Mouse (Mus musculus) neural tube, embryonic 13.5 days (tissue): Measurements from ENCODE around the gene Il27ra. TPM values are rescaled to one million over a fixed set of nuclear protein-coding genes. Genes with fewer than 3 reads are reported as not detected.
A peak's percentile ranks its signal among the peaks of the same experiment; 100 is the strongest.
"Not testable (repeated sequence)": the region's sequence is repeated elsewhere in the genome, so short reads cannot be mapped to it uniquely, and the experiment has no call there.

Experiments
- ATAC-seq: fragments of 200-750 bp; cut with Nextera tagmentation; 2 replicates; pipeline ENCODE4 v1.8.0; 2017; ENCODE audit warnings: low read depth, mild to moderate bottlenecking, moderate TSS enrichment, moderate library complexity
- H3K27ac ChIP-seq: fragments of 300-500 bp; sonication (generic); replicated peaks from 2 replicates; pipeline ENCODE4 v1.5.1; 2015; ENCODE audit warnings: moderate library complexity, mild to moderate bottlenecking, inconsistent platforms
- H3K27me3 ChIP-seq: fragments of 300-500 bp; sonication (generic); 2 replicates; pipeline ENCODE4 v1.6.1; 2015; ENCODE audit warnings: mild to moderate bottlenecking, inconsistent platforms
- H3K36me3 ChIP-seq: fragments of 300-500 bp; sonication (generic); 2 replicates; pipeline ENCODE4 v1.6.1; 2015; ENCODE audit warnings: mild to moderate bottlenecking, inconsistent platforms
- H3K4me1 ChIP-seq: fragments of 300-500 bp; sonication (generic); replicated peaks from 2 replicates; pipeline ENCODE4 v1.6.1; 2015; ENCODE audit warnings: inconsistent platforms
- H3K4me2 ChIP-seq: fragments of 300-500 bp; sonication (generic); 2 replicates; pipeline ENCODE4 v1.6.1; 2015; ENCODE audit warnings: inconsistent platforms, mild to moderate bottlenecking, moderate library complexity
- H3K4me3 ChIP-seq: fragments of 300-500 bp; sonication (generic); 2 replicates; pipeline ENCODE4 v1.5.1; 2015; ENCODE audit warnings: mild to moderate bottlenecking, inconsistent platforms
- H3K9ac ChIP-seq: fragments of 300-500 bp; sonication (generic); 2 replicates; pipeline ENCODE4 v1.6.1; 2015; ENCODE audit warnings: moderate library complexity, mild to moderate bottlenecking, inconsistent platforms
- H3K9me3 ChIP-seq: fragments of 300-500 bp; sonication (generic); 2 replicates; pipeline ENCODE4 v1.6.1; 2016; ENCODE audit warnings: inconsistent platforms
- WGBS: fragments of 180-500 bp; shearing (Covaris S2); methylation state at CpG from one replicate; pipeline ENCODE4 v1.1.7; 2015; 5-methylcytosine and 5-hydroxymethylcytosine counted together
- polyA plus RNA-seq: library from polyadenylated mRNA; unstranded; fragments of >200 nt; fragmentation: Nextera tagmentation; extraction: Ambion mirVana; gene quantifications from 2 replicates; pipeline ENCODE4 v1.2.1, GENCODE M21; 2015

Il27ra gene
- polyA plus RNA-seq, 1 experiment from 2014 or later = 0.43 TPM

DNA sequence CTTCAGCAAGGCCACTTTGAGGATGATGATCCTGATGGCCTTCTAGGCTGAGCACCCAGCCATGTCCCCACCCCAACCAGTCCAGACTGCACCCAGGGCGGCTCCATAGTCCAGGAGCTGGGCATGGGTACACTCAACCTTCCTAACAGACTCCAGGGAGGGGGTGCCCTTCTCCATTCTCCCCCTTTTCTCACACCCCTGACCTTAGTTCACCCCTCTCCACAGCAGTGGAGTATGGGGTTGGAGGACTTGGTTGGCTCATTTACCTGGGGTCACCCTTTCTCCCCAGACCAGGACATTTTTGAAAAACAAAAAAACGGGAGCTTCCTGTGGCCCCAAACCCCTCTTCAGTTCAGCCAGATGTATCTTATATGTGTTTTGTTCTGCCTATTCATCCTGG lies 42.6 kb downstream of the Il27ra start:
- peak overlapping the region; percentile 81; the same call in 1 of the 2 replicates for H3K4me2 ChIP-seq
- no peaks in the 10 kb centered on the region for H3K9me3 ChIP-seq
- H3K36me3 ChIP-seq = peaks cover 23% of the 10 kb centered on the region
- H3K4me1 ChIP-seq = peaks cover 46% of the 10 kb centered on the region
- H3K27me3 ChIP-seq = peaks cover 33% of the 10 kb centered on the region
- no peak for ATAC-seq
- no peak overlapping the region for H3K27ac ChIP-seq
- H3K9ac ChIP-seq = no peak overlapping the region
- no peak overlapping the region for H3K4me3 ChIP-seq
- 94% methylated on average over 2 of the region's 2 CpGs for WGBS

DNA sequence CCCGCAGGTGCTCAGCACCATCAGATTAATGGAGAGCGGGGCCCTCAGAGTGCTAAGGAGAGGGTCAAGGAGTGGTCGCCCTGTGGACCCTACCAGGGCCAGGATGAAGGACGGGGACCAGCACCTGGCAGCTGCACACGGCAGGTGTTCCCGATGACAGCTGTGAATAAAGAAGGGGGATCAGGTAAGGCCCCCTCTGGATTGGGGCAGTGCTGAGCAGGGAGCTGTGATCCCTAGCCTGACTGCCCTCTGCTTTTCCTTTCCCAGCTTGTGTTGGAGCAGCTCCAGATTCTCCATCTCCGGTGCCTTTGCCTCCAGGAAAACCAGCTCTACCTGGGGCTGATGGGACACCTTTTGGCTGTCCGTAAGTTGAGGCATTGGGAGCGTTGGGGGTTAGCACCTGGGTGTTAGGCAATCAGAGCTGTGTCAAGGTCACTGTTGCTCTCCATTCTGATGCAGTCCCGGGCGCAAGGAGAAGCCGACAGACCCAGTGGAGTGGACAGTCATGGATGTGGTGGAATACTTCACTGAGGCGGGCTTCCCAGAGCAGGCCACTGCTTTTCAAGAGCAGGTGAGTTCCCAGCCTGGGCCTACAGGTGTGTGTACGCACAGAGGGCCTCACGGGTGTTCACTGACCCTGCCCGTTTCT lies 43.2 kb downstream of the Il27ra start:
- no peak for ATAC-seq
- H3K4me1 ChIP-seq = peaks cover 43% of the 10 kb centered on the region
- H3K4me3 ChIP-seq = peak overlapping the region; percentile 79
- H3K9ac ChIP-seq = peak overlapping the region; percentile 85
- peaks cover 33% of the 10 kb centered on the region for H3K27me3 ChIP-seq
- 72% methylated on average over 16 of the region's 16 CpGs for WGBS
- no peak overlapping the region for H3K27ac ChIP-seq
- peak overlapping the region; percentile 81 for H3K4me2 ChIP-seq
- H3K9me3 ChIP-seq = no peaks in the 10 kb centered on the region
- peaks cover 30% of the 10 kb centered on the region for H3K36me3 ChIP-seq

DNA sequence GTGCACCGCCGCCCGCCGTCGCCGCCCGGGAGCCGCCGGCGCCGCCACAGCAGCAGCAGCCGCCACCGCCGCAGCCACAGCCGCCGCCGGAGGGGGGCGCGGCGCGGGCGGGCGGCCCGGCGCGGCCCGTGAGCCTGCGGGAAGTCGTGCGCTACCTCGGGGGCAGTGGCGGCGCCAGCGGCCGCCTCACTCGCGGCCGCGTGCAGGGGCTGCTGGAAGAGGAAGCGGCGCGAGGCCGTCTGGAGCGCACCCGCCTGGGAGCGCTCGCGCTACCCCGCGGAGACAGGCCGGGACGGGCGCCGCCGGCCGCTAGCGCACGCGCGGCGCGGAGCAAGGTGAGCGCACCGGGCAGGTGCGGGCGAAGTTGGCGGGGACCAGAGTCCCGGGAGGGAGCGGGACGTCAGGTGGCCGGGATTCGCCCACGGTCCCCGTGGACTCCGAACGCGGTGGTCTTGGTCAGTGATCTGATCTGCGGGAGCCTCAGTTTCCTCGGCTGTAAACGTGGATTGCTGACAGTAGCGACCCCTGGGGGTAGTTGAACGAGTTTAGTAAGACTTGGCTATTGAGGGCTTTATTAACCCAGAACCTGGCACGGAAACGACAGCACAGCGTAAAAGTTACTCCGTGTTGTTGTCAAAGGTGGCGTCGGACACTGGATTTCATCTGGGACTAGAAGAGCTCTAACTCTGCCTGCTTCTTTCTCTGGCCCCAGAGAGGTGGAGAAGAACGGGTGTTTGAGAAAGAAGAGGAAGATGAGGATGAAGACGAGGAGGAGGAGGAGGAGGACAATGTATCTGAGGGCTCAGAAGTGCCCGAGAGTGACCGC lies 43.9 kb downstream of the Il27ra start:
- ATAC-seq = peak; percentile 16; the same call in 1 of the 2 replicates
- peak overlapping the region; percentile 81 for H3K4me2 ChIP-seq
- H3K9ac ChIP-seq = peak overlapping the region; percentile 85
- H3K4me1 ChIP-seq = peaks cover 38% of the 10 kb centered on the region
- H3K27ac ChIP-seq = peak overlapping the region; percentile 92
- peak overlapping the region; percentile 79 for H3K4me3 ChIP-seq
- WGBS = under 1% methylated on average over 76 of the region's 92 CpGs
- H3K9me3 ChIP-seq = no peaks in the 10 kb centered on the region
- peaks cover 33% of the 10 kb centered on the region for H3K27me3 ChIP-seq
- H3K36me3 ChIP-seq = peaks cover 35% of the 10 kb centered on the region

DNA sequence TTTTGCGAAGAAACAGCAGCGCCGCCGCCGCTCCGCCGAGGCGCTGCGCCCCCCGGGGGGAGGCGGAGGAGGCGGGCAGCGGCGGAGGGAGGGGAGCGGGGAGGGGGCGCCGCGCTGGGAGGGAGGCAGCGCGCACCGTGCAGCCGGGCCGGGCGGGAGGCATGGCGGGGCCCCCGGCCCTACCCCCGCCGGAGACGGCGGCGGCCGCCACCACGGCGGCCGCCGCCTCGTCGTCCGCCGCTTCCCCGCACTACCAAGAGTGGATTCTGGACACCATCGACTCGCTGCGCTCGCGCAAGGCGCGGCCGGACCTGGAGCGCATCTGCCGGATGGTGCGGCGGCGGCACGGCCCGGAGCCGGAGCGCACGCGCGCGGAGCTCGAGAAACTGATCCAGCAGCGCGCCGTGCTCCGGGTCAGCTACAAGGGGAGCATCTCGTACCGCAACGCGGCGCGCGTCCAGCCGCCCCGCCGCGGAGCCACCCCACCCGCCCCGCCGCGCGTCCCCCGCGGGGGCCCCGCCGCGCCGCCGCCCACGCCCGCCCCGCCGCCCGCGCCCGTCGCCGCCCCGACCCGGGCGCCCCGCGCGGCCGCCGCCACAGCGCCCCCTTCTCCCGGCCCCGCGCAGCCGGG lies 44.8 kb downstream of the Il27ra start, which contains the start of gene Samd1:
TSS of gene Samd1 (plus strand) at position 162 of the 631 bp plus-strand sequence.
- peaks cover 33% of the 10 kb centered on the region for H3K4me1 ChIP-seq
- H3K27ac ChIP-seq = peak within 1 kb of the TSS; percentile 97
- peaks cover 36% of the 10 kb centered on the region for H3K36me3 ChIP-seq
- no peaks in the 10 kb centered on the region for H3K9me3 ChIP-seq
- H3K4me2 ChIP-seq = peak within 1 kb of the TSS; percentile 81
- peak within 1 kb of the TSS; percentile 91 for H3K9ac ChIP-seq
- H3K4me3 ChIP-seq = peak within 1 kb of the TSS; percentile 79
- peak; percentile 12; the same call in 1 of the 2 replicates for ATAC-seq
- 2% methylated on average over 49 of the region's 112 CpGs for WGBS
- H3K27me3 ChIP-seq = peaks cover 29% of the 10 kb centered on the region

DNA sequence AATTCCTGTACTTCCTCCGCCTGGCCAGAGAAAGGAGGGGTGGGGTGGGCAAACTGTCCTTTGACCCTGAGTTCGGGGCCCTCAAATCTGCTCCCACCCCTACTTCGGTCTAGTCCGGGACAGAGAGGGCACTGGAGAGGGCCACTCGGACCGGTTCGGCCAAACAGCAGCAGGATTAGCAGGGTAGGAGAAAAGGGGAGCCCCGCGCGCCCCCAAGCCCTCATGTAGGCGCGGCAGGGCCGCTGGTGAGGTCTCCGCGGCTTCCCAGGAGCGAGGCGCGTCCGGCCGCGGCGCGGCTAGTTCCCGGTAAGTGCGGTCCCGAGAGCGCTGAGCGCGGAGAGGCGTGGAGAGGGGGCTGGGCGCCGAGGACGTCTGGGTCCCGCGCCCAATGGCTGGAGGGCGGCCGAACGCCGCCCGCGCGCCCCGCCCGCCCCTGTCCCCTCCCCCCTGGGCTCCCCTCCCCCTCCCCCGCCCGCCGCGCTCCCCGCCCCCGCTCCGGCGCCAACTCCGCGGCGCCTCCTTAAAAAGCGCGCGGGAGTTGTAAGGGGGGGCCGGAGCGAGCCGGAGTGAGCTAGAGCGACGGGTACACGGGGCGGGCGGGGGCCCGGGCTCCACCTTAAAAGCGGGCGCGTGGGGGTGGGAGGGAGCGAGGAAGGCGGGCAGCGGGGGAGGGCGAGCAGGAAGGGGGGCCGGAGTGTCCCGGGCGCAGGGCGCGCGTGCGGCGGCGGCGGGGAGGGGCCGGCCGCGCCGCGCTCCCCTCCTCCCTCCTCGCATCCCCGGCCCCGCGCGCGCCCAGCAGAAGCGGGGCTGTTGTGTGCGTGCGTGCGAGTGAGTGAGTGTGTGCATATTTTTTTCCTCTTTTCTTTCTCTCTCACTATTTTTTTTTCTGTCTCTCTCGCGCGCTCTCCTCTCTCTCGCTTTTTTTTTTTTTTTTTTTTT lies 45.6 kb downstream of the Il27ra start:
- Histone ChIP-seq H3K36me3 (peaks cover 43% of the 10 kb centered on the region), H3K9ac (peak overlapping the region; percentile 91), H3K27ac (peak overlapping the region; percentile 97), H3K4me1 (peaks cover 33% of the 10 kb centered on the region), H3K4me3 (peak overlapping the region; percentile 79), H3K27me3 (peaks cover 23% of the 10 kb centered on the region), H3K9me3 (no peaks in the 10 kb centered on the region), H3K4me2 (peak overlapping the region; percentile 74)
- peak; percentile 69 for ATAC-seq
- under 1% methylated on average over 77 of the region's 103 CpGs for WGBS

DNA sequence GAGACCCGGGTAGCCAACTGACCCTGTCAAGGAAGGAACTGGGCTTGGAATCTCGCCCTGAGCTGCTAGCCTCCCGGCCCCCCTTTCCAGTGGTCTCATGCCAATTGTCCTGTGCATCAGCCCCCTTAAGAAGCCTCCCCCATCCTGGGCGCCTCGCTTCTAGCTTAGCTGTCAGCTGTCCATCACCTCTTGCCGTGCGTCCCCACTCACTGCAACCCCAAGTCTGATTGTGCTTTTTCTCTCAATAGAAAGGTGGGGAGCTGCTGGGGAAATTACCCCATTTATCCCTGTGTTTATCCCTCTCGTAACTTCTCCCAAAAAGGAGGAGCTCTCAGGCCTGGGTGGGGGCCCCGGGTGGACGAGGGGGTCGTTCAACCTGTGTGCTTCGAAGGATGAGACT lies 46.4 kb downstream of the Il27ra start:
- Histone ChIP-seq H3K4me2 (peak overlapping the region; percentile 74), H3K9me3 (no peaks in the 10 kb centered on the region), H3K4me1 (peaks cover 26% of the 10 kb centered on the region), H3K27me3 (peaks cover 15% of the 10 kb centered on the region), H3K9ac (no peak overlapping the region), H3K4me3 (peak overlapping the region; percentile 79), H3K36me3 (peaks cover 47% of the 10 kb centered on the region), H3K27ac (no peak overlapping the region)
- ATAC-seq = 0 out of 2 replicates have a peak, but pooled peaks have one; percentile 4
- WGBS = 11% methylated on average over 12 of the region's 12 CpGs

DNA sequence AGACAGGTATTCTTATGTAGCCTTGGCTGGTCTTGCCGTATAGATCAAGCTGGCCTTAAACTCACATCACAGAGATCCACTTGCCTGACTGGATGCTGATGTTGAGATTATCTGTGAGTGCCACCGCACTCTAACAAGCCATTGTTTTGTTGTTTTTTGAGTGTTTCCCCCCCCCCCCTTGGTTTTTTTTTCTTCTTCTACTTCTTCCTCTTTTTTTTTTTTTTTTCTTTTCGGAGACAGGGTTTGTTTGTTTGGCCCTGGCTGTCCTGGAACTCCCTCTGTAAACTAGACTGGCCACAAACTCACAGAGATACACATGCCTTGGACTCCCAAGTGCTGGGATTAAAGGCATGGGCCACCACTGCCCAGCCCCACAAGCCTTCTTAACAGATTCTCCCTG lies 48.4 kb downstream of the Il27ra start:
- no peak overlapping the region for H3K9ac ChIP-seq
- no peak overlapping the region for H3K4me3 ChIP-seq
- WGBS = 87% methylated on average over 3 of the region's 3 CpGs
- H3K4me1 ChIP-seq = peaks cover 13% of the 10 kb centered on the region
- no peaks in the 10 kb centered on the region for H3K9me3 ChIP-seq
- H3K36me3 ChIP-seq = peaks cover 52% of the 10 kb centered on the region
- H3K27me3 ChIP-seq = no peaks in the 10 kb centered on the region
- H3K4me2 ChIP-seq = no peak overlapping the region
- H3K27ac ChIP-seq = no peak overlapping the region
- no peak for ATAC-seq

DNA sequence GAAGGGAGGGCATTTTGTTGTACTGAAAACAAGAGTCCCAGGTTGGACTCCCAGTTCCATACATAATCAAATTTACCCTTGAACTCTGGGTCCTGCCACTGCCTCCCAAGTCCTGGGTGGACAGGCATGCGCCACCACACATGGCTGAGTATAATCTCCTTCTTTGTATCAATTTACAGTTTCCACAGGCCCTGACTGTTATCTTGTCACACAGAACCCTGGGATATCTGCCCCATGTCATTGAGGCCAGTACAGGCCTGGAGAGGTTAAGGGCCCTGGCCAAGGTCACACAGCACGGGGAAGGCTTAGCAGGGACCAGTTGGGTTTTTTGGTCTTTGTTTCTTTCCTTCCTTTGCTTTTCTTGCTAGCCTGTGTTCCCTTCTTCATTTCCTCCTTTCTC lies 49.9 kb downstream of the Il27ra start:
- Histone ChIP-seq H3K9ac (no peak overlapping the region), H3K36me3 (peaks cover 68% of the 10 kb centered on the region), H3K27me3 (no peaks in the 10 kb centered on the region), H3K4me1 (peaks cover 8% of the 10 kb centered on the region; the same call in 1 of the 2 replicates), H3K9me3 (no peaks in the 10 kb centered on the region), H3K27ac (no peak overlapping the region), H3K4me2 (no peak overlapping the region), H3K4me3 (no peak overlapping the region)
- no peak for ATAC-seq
- WGBS = 79% methylated on average over 2 of the region's 2 CpGs

DNA sequence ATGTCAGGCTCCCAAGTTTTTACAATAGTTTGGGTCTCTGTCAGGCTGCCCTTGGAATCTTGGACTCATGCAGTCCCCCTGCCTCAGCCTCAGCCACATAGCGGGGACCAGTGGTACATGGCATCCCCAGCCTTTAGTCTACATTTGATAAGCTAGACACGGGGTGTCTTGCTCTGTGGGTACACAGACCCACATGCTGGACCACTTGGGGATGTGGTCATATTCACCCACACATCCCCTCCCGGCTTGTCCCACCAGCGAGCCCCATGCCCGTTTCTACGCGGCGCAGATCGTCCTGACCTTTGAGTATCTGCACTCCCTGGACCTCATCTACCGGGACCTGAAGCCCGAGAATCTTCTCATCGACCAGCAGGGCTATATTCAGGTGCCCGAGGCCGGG lies 52.2 kb downstream of the Il27ra start:
- Histone ChIP-seq H3K4me2 (no peak overlapping the region), H3K9ac (no peak overlapping the region), H3K4me1 (no peaks in the 10 kb centered on the region), H3K27ac (no peak overlapping the region), H3K27me3 (no peaks in the 10 kb centered on the region), H3K9me3 (no peaks in the 10 kb centered on the region), H3K36me3 (peaks cover 90% of the 10 kb centered on the region), H3K4me3 (no peak overlapping the region)
- WGBS = 94% methylated on average over 14 of the region's 14 CpGs
- ATAC-seq = no peak

DNA sequence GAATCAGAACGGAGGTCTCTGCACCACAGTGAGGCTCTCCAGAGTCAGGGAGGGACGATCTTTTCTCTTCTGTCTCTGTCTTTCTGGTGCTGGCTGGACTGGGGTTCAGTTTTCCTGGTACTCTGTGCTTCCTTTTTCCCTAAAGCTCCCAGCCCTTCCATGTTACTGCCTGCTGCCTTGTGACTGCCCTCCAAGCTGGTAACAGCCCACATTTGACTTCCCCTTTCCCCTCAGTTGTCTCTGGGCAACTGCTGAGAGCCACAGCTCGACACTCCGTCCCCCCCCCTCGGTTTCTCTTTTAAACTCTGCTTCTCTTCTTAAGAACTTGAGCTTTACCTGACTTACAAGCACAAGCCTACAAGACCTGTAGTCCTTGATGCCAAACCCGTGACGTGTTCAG lies 53.1 kb downstream of the Il27ra start:
- 92% methylated on average over 7 of the region's 7 CpGs for WGBS
- H3K4me3 ChIP-seq = no peak overlapping the region
- no peaks in the 10 kb centered on the region for H3K27me3 ChIP-seq
- H3K4me1 ChIP-seq = no peaks in the 10 kb centered on the region
- peaks cover 90% of the 10 kb centered on the region for H3K36me3 ChIP-seq
- H3K9me3 ChIP-seq = no peaks in the 10 kb centered on the region
- no peak overlapping the region for H3K27ac ChIP-seq
- H3K4me2 ChIP-seq = no peak overlapping the region
- no peak for ATAC-seq
- no peak overlapping the region for H3K9ac ChIP-seq

DNA sequence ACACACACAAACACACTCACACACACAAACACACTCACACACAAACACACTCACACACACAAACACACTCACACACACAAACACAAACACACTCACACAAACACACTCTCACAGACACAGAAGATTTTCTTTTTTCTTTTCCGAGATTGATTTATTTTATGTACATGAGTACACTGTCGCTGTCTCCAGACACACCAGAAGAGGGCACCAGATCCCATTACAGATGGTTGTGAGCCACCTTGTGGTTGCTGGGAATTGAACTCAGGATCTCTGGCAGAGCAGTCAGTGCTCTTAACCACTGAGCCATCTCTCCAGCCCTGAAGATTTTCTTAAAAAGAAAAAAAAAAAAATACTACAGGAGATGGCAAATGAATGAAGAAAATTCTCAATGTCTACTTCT lies 59.2 kb downstream of the Il27ra start:
- H3K27me3 ChIP-seq, ATAC-seq, H3K9me3 ChIP-seq, H3K4me3 ChIP-seq, H3K27ac ChIP-seq, H3K9ac ChIP-seq, H3K4me2 ChIP-seq: not testable (repeated sequence)
- peaks cover 22% of the 10 kb centered on the region for H3K4me1 ChIP-seq
- H3K36me3 ChIP-seq = peaks cover 84% of the 10 kb centered on the region
- 98% methylated on average over 2 of the region's 2 CpGs for WGBS
